Mouse (Mus musculus): ENCODE results near the gene Zfp773. TPM values are rescaled to one million over a fixed set of nuclear protein-coding genes. Genes with fewer than 3 reads are reported as not detected.

Zfp773 gene
- 0.02 TPM for polyA plus RNA-seq (2012; fragmentation: generic; extraction: Trizol)
- long read RNA-seq, experiment 1 = 0 reads
- long read RNA-seq, experiment 2 = 0 reads

DNA sequence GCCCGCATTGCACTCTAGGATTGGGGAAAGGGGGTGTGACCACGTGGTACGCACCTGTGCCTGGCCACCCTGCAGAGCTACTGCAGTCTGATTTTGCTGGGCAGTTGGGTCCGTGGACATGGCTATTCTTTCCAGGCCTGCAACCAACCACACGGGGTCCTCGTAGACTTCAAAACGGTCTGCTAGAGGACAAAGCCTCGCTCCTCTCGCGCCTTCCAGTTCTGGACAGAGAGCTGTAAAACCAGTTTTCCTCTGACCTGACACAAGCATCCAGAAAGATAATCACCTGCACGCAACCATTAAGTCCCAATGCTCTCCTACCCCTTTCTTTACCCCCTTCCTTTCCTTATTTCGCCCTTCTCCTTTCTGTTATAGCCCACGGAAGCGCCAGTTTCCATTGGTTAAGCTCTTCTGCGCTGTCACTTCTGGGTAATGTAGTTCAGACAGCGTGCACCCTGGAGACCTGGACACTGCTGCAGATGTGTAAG, at the start of gene Zfp773:
TSS of gene Zfp773 (minus strand) at position 377 of the 488 bp plus-strand sequence.
- Histone ChIP-seq H3ac (ENCODE audit: control insufficient read depth, insufficient read length, low read depth) (no peak within 1 kb of the TSS), H3K36me3 (ENCODE audit: control insufficient read depth, insufficient read depth) (no peaks in the 10 kb centered on the region)
- no peak for TF ChIP-seq USF1 (IDR thresholded peaks at IDR 0.05; ENCODE audit: low read depth)
- TF ChIP-seq MAX (IDR thresholded peaks at IDR 0.05) = no peak
- no peak for TF ChIP-seq MYOG (IDR thresholded peaks at IDR 0.05; ENCODE audit: control insufficient read depth, extremely low read depth, insufficient read length)
- no peak for TF ChIP-seq CEBPB (IDR thresholded peaks at IDR 0.05; ENCODE audit: low read depth)
- no peak for TF ChIP-seq FOSL1 (IDR thresholded peaks at IDR 0.05; ENCODE audit: insufficient read depth, low read length, poor library complexity, severe bottlenecking)
- no peak for TF ChIP-seq CTCF (IDR thresholded peaks at IDR 0.05; ENCODE audit: control insufficient read depth, insufficient read depth, insufficient read length)
- no peak for TF ChIP-seq MYOD1 (IDR thresholded peaks at IDR 0.05; ENCODE audit: control insufficient read depth, insufficient read length, low read depth)

DNA sequence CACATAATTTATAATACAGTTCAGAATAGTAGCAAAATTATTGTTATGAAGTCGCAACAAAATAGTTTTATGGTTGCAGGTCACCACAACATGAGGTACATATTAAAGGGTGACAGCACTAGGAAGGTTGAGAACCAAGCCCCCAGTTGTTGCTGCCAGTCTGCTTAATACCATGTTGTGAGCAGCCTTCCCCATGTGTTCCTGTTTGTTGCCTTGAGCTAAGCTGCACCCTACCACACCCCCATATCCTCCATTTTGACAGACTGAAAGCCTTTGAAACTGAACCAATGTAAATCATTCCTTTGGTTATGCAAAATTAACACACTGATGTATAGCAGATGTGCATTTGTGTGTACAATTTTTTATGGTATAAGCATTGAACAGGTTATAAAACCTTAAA, 49.3 kb upstream of the Zfp773 start:
- no peak for TF ChIP-seq FOSL1 (IDR thresholded peaks at IDR 0.05; ENCODE audit: insufficient read depth, low read length, poor library complexity, severe bottlenecking)
- TF ChIP-seq CEBPB (IDR thresholded peaks at IDR 0.05; ENCODE audit: low read depth) = no peak
- no peak for TF ChIP-seq MYOD1 (IDR thresholded peaks at IDR 0.05; ENCODE audit: control insufficient read depth, insufficient read length, low read depth)
- TF ChIP-seq MAX (IDR thresholded peaks at IDR 0.05) = no peak
- TF ChIP-seq CTCF (IDR thresholded peaks at IDR 0.05; ENCODE audit: control insufficient read depth, insufficient read depth, insufficient read length) = no peak
- no peak for TF ChIP-seq USF1 (IDR thresholded peaks at IDR 0.05; ENCODE audit: low read depth)
- no peak for TF ChIP-seq MYOG (IDR thresholded peaks at IDR 0.05; ENCODE audit: control insufficient read depth, extremely low read depth, insufficient read length)
- Histone ChIP-seq H3K79me2 (ENCODE audit: control insufficient read depth, insufficient read depth) (no peaks in the 10 kb centered on the region), H3K79me3 (ENCODE audit: low read depth) (no peaks in the 10 kb centered on the region)

More for the DNA sequence above, at the start of gene Zfp773:
- no peaks in the 10 kb centered on the region for H3K27me3 ChIP-seq (ENCODE audit: control insufficient read depth, insufficient read depth, insufficient read length)
- no peaks in the 10 kb centered on the region for H3K79me2 ChIP-seq (ENCODE audit: control insufficient read depth, insufficient read depth)
- H3K79me3 ChIP-seq (ENCODE audit: low read depth) = no peaks in the 10 kb centered on the region
- H3K4me3 ChIP-seq (ENCODE audit: insufficient read depth, poor library complexity, severe bottlenecking) = no peak within 1 kb of the TSS

DNA sequence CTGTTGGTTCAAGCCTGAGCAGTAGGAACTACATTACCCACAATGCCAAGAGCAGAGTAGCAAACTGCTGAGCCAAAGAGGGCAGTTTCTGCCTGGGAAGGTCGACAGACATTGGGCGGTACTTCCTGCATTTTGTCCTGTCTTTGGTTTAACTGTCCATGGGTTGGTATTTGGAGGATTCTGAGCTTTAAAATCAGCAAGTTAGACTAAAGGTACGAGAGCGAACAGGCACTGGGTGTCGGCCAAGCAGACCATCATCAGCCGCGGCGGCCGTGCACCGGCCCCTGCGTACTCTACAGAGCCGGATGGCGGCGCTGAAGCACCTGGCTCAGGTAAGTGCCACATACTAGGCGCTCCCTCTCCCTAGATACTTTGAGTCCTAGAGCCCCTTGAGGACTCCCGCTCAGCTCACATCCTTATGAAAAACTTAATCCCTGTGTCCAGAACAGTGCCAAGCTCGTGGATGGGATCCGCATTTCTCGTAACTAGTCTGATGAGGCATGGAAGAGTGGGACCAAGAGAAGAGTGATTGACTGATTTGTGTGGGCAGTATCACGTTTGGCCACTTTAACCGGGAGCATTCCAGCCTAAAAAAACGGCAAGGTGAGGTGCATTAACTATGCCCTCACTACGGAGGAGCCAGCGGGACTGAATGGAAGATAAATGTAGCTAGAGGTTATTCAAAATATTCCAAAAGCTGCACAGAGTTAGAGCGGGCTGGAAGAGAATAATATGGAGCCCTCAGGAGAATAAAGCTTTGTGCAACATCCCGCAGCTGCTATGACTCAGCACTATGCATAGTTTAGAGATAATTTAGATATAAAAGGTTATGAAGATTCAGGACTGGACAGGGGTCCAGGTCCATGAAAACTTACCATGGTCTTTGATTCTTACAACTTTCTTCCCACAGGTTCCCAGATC, 34.9 kb upstream of the Zfp773 start, which contains the start of gene Zfp418:
TSS of gene Zfp418 (plus strand) at position 104 of the 921 bp plus-strand sequence.
- Histone ChIP-seq H3K27me3 (ENCODE audit: control insufficient read depth, insufficient read depth, insufficient read length) (no peaks in the 10 kb centered on the region), H3K36me3 (ENCODE audit: control insufficient read depth, insufficient read depth) (no peaks in the 10 kb centered on the region), H3ac (ENCODE audit: control insufficient read depth, insufficient read length, low read depth) (peak within 1 kb of the TSS; percentile 83), H3K4me3 (ENCODE audit: insufficient read depth, poor library complexity, severe bottlenecking) (peak within 1 kb of the TSS; percentile 37), H3K79me2 (ENCODE audit: control insufficient read depth, insufficient read depth) (no peaks in the 10 kb centered on the region), H3K79me3 (ENCODE audit: low read depth) (no peaks in the 10 kb centered on the region)
- TF ChIP-seq USF1 (IDR thresholded peaks at IDR 0.05; ENCODE audit: low read depth) (no peak), MYOG (IDR thresholded peaks at IDR 0.05; ENCODE audit: control insufficient read depth, extremely low read depth, insufficient read length) (no peak), MAX (IDR thresholded peaks at IDR 0.05) (no peak), MYOD1 (IDR thresholded peaks at IDR 0.05; ENCODE audit: control insufficient read depth, insufficient read length, low read depth) (no peak), CTCF (IDR thresholded peaks at IDR 0.05; ENCODE audit: control insufficient read depth, insufficient read depth, insufficient read length) (no peak), FOSL1 (IDR thresholded peaks at IDR 0.05; ENCODE audit: insufficient read depth, low read length, poor library complexity, severe bottlenecking) (no peak), CEBPB (IDR thresholded peaks at IDR 0.05; ENCODE audit: low read depth) (no peak)

More for the DNA sequence above, 49.3 kb upstream of the Zfp773 start:
- Histone ChIP-seq H3K27me3 (ENCODE audit: control insufficient read depth, insufficient read depth, insufficient read length) (no peaks in the 10 kb centered on the region), H3ac (ENCODE audit: control insufficient read depth, insufficient read length, low read depth) (no peak overlapping the region), H3K36me3 (ENCODE audit: control insufficient read depth, insufficient read depth) (no peaks in the 10 kb centered on the region), H3K4me3 (ENCODE audit: insufficient read depth, poor library complexity, severe bottlenecking) (no peak overlapping the region)

DNA sequence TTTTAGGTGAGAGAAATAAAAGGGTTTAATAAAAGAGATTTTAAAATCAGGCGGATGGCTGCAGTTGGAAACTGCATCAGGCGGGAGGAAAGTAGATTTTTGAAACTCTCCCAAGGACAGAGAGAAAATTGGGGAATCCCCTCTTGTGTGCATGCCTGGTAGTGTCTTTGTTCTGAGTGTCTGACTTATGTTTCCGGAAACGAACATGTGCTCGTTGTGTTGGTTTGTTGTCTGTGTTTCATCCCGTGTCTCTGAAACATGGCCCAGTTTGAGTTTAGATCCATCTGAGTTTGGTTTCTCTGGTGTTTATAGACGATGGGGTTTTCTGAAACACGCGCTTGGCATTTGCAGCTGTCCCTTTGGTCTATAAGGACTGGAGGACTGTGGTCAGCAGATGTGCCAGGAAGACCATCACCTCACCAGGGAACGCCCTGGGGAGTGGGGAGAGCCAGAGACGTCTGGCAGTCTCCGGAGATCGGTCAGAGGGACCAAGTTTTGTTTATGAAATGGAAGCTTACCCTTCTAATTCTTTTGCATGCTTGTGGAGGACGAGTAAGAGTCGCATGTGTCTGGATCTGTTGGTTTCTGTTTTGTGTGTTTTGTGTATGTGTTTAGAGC, 9.5 kb upstream of the Zfp773 start:
- Histone ChIP-seq H3K79me3 (ENCODE audit: low read depth) (no peaks in the 10 kb centered on the region), H3K79me2 (ENCODE audit: control insufficient read depth, insufficient read depth) (no peaks in the 10 kb centered on the region), H3K4me3 (ENCODE audit: insufficient read depth, poor library complexity, severe bottlenecking) (no peak overlapping the region), H3K27me3 (ENCODE audit: control insufficient read depth, insufficient read depth, insufficient read length) (no peaks in the 10 kb centered on the region), H3K36me3 (ENCODE audit: control insufficient read depth, insufficient read depth) (no peaks in the 10 kb centered on the region), H3ac (ENCODE audit: control insufficient read depth, insufficient read length, low read depth) (no peak overlapping the region)
- no peak for TF ChIP-seq CTCF (IDR thresholded peaks at IDR 0.05; ENCODE audit: control insufficient read depth, insufficient read depth, insufficient read length)
- TF ChIP-seq MYOD1 (IDR thresholded peaks at IDR 0.05; ENCODE audit: control insufficient read depth, insufficient read length, low read depth) = no peak
- TF ChIP-seq FOSL1 (IDR thresholded peaks at IDR 0.05; ENCODE audit: insufficient read depth, low read length, poor library complexity, severe bottlenecking) = no peak
- no peak for TF ChIP-seq MYOG (IDR thresholded peaks at IDR 0.05; ENCODE audit: control insufficient read depth, extremely low read depth, insufficient read length)
- TF ChIP-seq USF1 (IDR thresholded peaks at IDR 0.05; ENCODE audit: low read depth) = no peak
- no peak for TF ChIP-seq MAX (IDR thresholded peaks at IDR 0.05)
- TF ChIP-seq CEBPB (IDR thresholded peaks at IDR 0.05; ENCODE audit: low read depth) = no peak

DNA sequence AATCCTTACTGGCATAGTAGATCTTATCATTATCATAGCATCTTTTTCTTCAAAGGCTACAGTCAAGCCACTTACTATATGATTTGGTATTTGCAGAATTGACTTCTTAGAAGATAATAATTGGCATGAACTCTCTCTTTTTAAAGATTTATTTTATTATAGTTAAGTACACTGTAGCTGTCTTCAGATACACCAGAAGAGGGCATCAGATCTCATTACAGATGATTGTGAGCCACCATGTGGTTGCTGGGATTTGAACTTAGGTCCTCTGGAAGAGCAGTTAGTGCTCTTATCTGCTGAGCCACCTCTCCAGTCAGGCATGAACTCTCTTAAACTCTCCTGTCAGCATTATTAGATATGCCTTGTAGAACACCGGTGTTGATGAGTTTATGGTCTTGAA, 7.7 kb upstream of the Zfp773 start:
- no peaks in the 10 kb centered on the region for H3K79me3 ChIP-seq (ENCODE audit: low read depth)
- no peaks in the 10 kb centered on the region for H3K36me3 ChIP-seq (ENCODE audit: control insufficient read depth, insufficient read depth)
- no peak overlapping the region for H3K4me3 ChIP-seq (ENCODE audit: insufficient read depth, poor library complexity, severe bottlenecking)
- no peaks in the 10 kb centered on the region for H3K79me2 ChIP-seq (ENCODE audit: control insufficient read depth, insufficient read depth)
- TF ChIP-seq USF1 (IDR thresholded peaks at IDR 0.05; ENCODE audit: low read depth) = no peak
- no peak for TF ChIP-seq CTCF (IDR thresholded peaks at IDR 0.05; ENCODE audit: control insufficient read depth, insufficient read depth, insufficient read length)
- TF ChIP-seq CEBPB (IDR thresholded peaks at IDR 0.05; ENCODE audit: low read depth) = no peak
- TF ChIP-seq MAX (IDR thresholded peaks at IDR 0.05) = no peak
- no peak for TF ChIP-seq FOSL1 (IDR thresholded peaks at IDR 0.05; ENCODE audit: insufficient read depth, low read length, poor library complexity, severe bottlenecking)
- no peak for TF ChIP-seq MYOG (IDR thresholded peaks at IDR 0.05; ENCODE audit: control insufficient read depth, extremely low read depth, insufficient read length)
- no peak for TF ChIP-seq MYOD1 (IDR thresholded peaks at IDR 0.05; ENCODE audit: control insufficient read depth, insufficient read length, low read depth)
- H3K27me3 ChIP-seq (ENCODE audit: control insufficient read depth, insufficient read depth, insufficient read length) = no peaks in the 10 kb centered on the region
- H3ac ChIP-seq (ENCODE audit: control insufficient read depth, insufficient read length, low read depth) = no peak overlapping the region

All from C2C12 (cell line).